Mouse (Mus musculus) forebrain, embryonic 14.5 days (tissue): ENCODE results near the gene Slc25a12. TPM values are rescaled to one million over a fixed set of nuclear protein-coding genes. Genes with fewer than 3 reads are reported as not detected.

Experiments used
- polyA plus RNA-seq: library from polyadenylated mRNA; unstranded; fragments of >200 nt; fragmentation: Nextera tagmentation; extraction: Ambion mirVana; gene quantifications from 2 replicates; pipeline ENCODE4 v1.2.1, GENCODE M21; 2014

Slc25a12 gene
- polyA plus RNA-seq, 1 experiment from 2014 or later = 67.2 TPM

Other genes starting within 250 kb of the Slc25a12 start
- 0.55 and 0.69 TPM in 2 replicates for gene Cybrd1, start 249.8 kb downstream of the Slc25a12 start, polyA plus RNA-seq
- gene Dync1i2, start 156.0 kb downstream of the Slc25a12 start, polyA plus RNA-seq = 195 and 222 TPM in 2 replicates
- 89.0 and 96.6 TPM in 2 replicates for gene Hat1, start 21.2 kb upstream of the Slc25a12 start, polyA plus RNA-seq
- 39.9 and 43.3 TPM in 2 replicates for gene Metap1d, start 85.5 kb upstream of the Slc25a12 start, polyA plus RNA-seq
- gene Dlx1, start 160.4 kb upstream of the Slc25a12 start, polyA plus RNA-seq = 155 and 176 TPM in 2 replicates
- 44.8 and 51.2 TPM in 2 replicates for gene Dlx2, start 179.0 kb upstream of the Slc25a12 start, polyA plus RNA-seq